15 mouse cellular contexts compared by ENCODE assay signal in the genomic region with DNA sequence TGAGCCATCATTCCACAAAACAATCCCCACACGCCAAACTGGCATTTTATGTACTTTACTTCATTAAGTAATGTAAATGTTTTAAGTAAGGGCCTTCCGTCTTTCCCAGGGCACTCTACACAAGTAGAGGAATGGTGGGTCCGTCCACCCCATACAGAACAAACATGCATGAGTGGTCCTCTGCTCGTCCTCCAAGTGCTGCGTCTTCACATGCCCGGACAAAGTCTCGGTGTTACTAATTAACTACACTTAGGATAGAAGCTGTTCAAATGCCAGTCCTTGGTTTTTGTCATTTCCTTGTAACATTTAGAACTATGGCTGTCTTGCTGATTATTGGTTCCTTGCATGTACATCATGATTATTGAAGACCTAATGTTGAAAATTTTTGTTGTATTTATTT.
"Had no signal": no experiment of that assay in that cellular context is flagged by ENCODE, and none has a peak within 500 bp of the region (broad histone marks: within the 10 kb centered on the region; RNA-seq: fewer than 3 reads in every experiment).

No protein-coding gene starts in this region.

- H3K4me2 ChIP-seq: intestine, embryonic 15.5 days; liver, embryonic 13.5 days; midbrain, embryonic 11.5 days; stomach, embryonic 15.5 days had no signal

- H3K27me3 ChIP-seq: intestine, embryonic 15.5 days; liver, embryonic 13.5 days; stomach, embryonic 15.5 days had no signal

- H3K4me3 ChIP-seq: intestine, embryonic 15.5 days; left cerebral cortex, adult 2 months; liver, embryonic 13.5 days; stomach, embryonic 15.5 days had no signal

- H3K9me3 ChIP-seq: intestine, embryonic 15.5 days; liver, embryonic 13.5 days; stomach, embryonic 15.5 days had no signal

- H3K9ac ChIP-seq: intestine, embryonic 15.5 days; liver, embryonic 13.5 days; stomach, embryonic 15.5 days had no signal

- H3K4me1 ChIP-seq: intestine, embryonic 15.5 days; stomach, embryonic 15.5 days had no signal

- H3K27ac ChIP-seq: intestine, embryonic 15.5 days; kidney, postnatal 0 days; left cerebral cortex, adult 2 months; liver, embryonic 13.5 days; stomach, embryonic 15.5 days had no signal

- H3K36me3 ChIP-seq: intestine, embryonic 15.5 days; stomach, embryonic 15.5 days had no signal

- ATAC-seq: intestine, embryonic 15.5 days had no signal

- DNase-seq: layer of hippocampus, postnatal 36 days; liver, embryonic 13.5 days; lung, adult 2 months; lung, postnatal 14 days; lung, postnatal 4 days; midbrain, embryonic 14.5 days; right cerebral cortex, adult 18-20 months; right cerebral cortex, postnatal 14 days; right cerebral cortex, postnatal 4 days; thymus, postnatal 25 days had no signal
